Mouse (Mus musculus) spleen, adult 2 months (tissue): ENCODE data around the gene Vmn1r122.
"Not testable (repeated sequence)": the region's sequence is repeated elsewhere in the genome, so short reads cannot be mapped to it uniquely, and the experiment has no call there.

Experiments used
- CTCF ChIP-seq: fragments of 200-500 bp; IDR thresholded peaks from 2 replicates; pipeline ENCODE4 v1.5.1; 2011; ENCODE audit warnings: mild to moderate bottlenecking, inconsistent platforms; ENCODE audit not compliant: insufficient read depth, insufficient read length, insufficient replicate concordance; ENCODE audit errors: extremely low read depth
- POLR2A ChIP-seq: fragments of 200-500 bp; IDR thresholded peaks from 2 replicates; pipeline ENCODE4 v1.6.1; 2011; ENCODE audit warnings: low read depth, low read length, inconsistent platforms

DNA sequence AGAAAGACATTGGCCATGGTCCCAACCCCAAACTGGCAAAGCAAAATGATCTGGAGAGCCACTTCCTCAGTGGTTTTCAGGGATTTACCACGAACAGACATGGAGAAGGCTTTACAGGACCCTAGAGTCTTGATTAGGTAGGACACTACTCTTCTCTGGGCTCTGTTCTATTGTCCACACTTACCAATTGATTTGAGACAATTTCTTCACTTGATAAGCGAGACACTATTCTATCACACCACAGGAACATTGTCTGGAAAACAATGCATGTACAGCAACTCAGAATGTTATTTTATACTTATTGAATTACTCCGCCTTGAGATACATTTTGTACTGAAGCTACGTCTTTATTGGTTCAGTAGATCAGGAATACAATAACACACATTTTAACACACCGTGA, 35.5 kb downstream of the Vmn1r122 start, which contains the start of gene Vmn1r121:
- not testable (repeated sequence) for TF ChIP-seq CTCF, POLR2A
